Mouse (Mus musculus): ENCODE measurements around the gene Mast3. TPM values are rescaled to one million over a fixed set of nuclear protein-coding genes. Genes with fewer than 3 reads are reported as not detected.

Gene Mast3
- polyA plus RNA-seq (2014; fragmentation: Nextera tagmentation; extraction: Ambion mirVana): 13.5 and 14.9 TPM in 2 replicates

- no peak within 1 kb of the TSS for H3K27ac ChIP-seq (replicated peaks; ENCODE audit: low read depth, low read length)
- H3K4me3 ChIP-seq (ENCODE audit: low read depth, low read length): peak within 1 kb of the TSS; percentile 44
Observed at GRCm38 (mm10) chr8:70804481-70805206, at the start of gene Mast3. Gene Mast3, minus strand, starts transcription at chr8:70805054.

DNA sequence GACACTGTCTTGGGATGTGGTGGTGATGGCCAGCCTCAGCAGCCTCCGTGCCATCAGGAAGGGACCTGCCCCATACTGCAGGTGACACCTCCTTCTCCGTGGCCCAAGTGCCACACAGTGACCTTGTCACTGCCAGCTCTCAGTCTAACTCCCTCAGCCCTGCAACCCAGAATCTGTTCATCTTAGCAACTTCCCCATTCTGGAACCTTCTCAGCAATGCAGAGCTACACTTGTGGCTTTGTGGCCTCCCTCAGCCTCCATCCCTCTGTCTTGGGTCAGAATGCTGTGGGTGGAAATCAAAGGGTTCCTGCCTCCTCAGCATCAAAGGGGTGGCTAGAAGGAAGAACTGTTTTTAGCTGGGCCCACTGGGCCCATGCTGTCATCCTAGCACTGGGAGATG, 49.0 kb upstream of the Mast3 start:
- Histone ChIP-seq H3K4me2 (ENCODE audit: low read depth, low read length) (no peak overlapping the region), H3K36me3 (ENCODE audit: control insufficient read depth, insufficient read depth, low read length) (no peaks in the 10 kb centered on the region), H3K9ac (ENCODE audit: low read depth, low read length) (no peak overlapping the region), H3K4me1 (ENCODE audit: control insufficient read depth, insufficient read depth, low read length) (peaks cover 8% of the 10 kb centered on the region), H3K27ac (replicated peaks; ENCODE audit: low read depth, low read length) (no peak overlapping the region), H3K9me3 (ENCODE audit: control insufficient read depth, low read length) (no peaks in the 10 kb centered on the region), H3K27me3 (replicated peaks; ENCODE audit: control insufficient read depth, insufficient read depth, low read length) (no peaks in the 10 kb centered on the region), H3K4me3 (ENCODE audit: low read depth, low read length) (no peak overlapping the region)
- 92% methylated on average over 2 of the region's 2 CpGs for WGBS
- no peak for DNase-seq (ENCODE audit: low spot score)
- ATAC-seq (ENCODE audit: low read depth): no peak

More at GRCm38 (mm10) chr8:70804481-70805206, at the start of gene Mast3:
- DNase-seq (ENCODE audit: low spot score) (peak; percentile 91), ATAC-seq (ENCODE audit: low read depth) (peak; percentile 93)
- H3K36me3 ChIP-seq (ENCODE audit: control insufficient read depth, insufficient read depth, low read length): no peaks in the 10 kb centered on the region
- H3K4me1 ChIP-seq (ENCODE audit: control insufficient read depth, insufficient read depth, low read length): 0 out of 2 replicates have a peak, but pooled peaks cover 8% of the 10 kb centered on the region
- H3K27me3 ChIP-seq (replicated peaks; ENCODE audit: control insufficient read depth, insufficient read depth, low read length): peaks cover 20% of the 10 kb centered on the region
- H3K9me3 ChIP-seq (ENCODE audit: control insufficient read depth, low read length): no peaks in the 10 kb centered on the region
- peak within 1 kb of the TSS; percentile 50 for H3K9ac ChIP-seq (ENCODE audit: low read depth, low read length)
- H3K4me2 ChIP-seq (ENCODE audit: low read depth, low read length): peak within 1 kb of the TSS; percentile 69
- WGBS: 1% methylated on average over 45 of the region's 45 CpGs

GRCm38 (mm10) chr8:70852595-70853231, 47.9 kb upstream of the Mast3 start:
- whole genome bisulfite sequencing: 87% methylated on average over 38 of the region's 41 CpGs
- H3K9me3 ChIP-seq (ENCODE audit: control insufficient read depth, low read length): no peaks in the 10 kb centered on the region
- DNase-seq (ENCODE audit: low spot score) (no peak), ATAC-seq (ENCODE audit: low read depth) (no peak)
- peaks cover 8% of the 10 kb centered on the region for H3K4me1 ChIP-seq (ENCODE audit: control insufficient read depth, insufficient read depth, low read length)
- no peak overlapping the region; the same call in 1 of the 2 replicates for H3K9ac ChIP-seq (ENCODE audit: low read depth, low read length)
- H3K27me3 ChIP-seq (replicated peaks; ENCODE audit: control insufficient read depth, insufficient read depth, low read length): no peaks in the 10 kb centered on the region
- no peak overlapping the region for H3K4me2 ChIP-seq (ENCODE audit: low read depth, low read length)
- H3K27ac ChIP-seq (replicated peaks; ENCODE audit: low read depth, low read length): no peak overlapping the region
- no peak overlapping the region for H3K4me3 ChIP-seq (ENCODE audit: low read depth, low read length)
- H3K36me3 ChIP-seq (ENCODE audit: control insufficient read depth, insufficient read depth, low read length): no peaks in the 10 kb centered on the region

DNA sequence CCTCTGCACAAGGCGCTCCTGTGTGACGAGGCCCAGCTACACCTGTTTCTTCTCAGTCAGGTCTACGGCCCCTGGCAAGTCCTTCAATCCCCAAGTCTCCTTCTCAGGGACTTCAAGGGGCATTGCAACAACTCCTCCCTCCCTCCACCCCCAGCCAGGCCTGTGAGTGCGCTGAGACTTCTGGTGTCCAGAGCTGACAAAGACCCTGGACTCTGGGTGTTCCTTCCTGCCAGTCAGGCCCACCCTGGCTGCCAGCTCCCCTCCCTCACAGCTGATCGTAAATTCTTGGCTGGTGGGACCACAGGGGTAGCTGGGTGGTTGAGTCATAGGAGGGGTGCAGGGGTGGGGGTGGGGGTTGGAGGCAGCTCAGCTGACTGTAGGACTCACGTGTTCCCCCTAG, 47.0 kb upstream of the Mast3 start:
- Histone ChIP-seq H3K27ac (replicated peaks; ENCODE audit: low read depth, low read length) (no peak overlapping the region), H3K27me3 (replicated peaks; ENCODE audit: control insufficient read depth, insufficient read depth, low read length) (no peaks in the 10 kb centered on the region), H3K4me3 (ENCODE audit: low read depth, low read length) (no peak overlapping the region), H3K9me3 (ENCODE audit: control insufficient read depth, low read length) (no peaks in the 10 kb centered on the region), H3K4me1 (ENCODE audit: control insufficient read depth, insufficient read depth, low read length) (peaks cover 2% of the 10 kb centered on the region), H3K36me3 (ENCODE audit: control insufficient read depth, insufficient read depth, low read length) (no peaks in the 10 kb centered on the region), H3K4me2 (ENCODE audit: low read depth, low read length) (no peak overlapping the region), H3K9ac (ENCODE audit: low read depth, low read length) (no peak overlapping the region)
- no peak for ATAC-seq (ENCODE audit: low read depth)
- 56% methylated on average over 5 of the region's 6 CpGs for WGBS
- DNase-seq (ENCODE audit: low spot score): no peak

DNA sequence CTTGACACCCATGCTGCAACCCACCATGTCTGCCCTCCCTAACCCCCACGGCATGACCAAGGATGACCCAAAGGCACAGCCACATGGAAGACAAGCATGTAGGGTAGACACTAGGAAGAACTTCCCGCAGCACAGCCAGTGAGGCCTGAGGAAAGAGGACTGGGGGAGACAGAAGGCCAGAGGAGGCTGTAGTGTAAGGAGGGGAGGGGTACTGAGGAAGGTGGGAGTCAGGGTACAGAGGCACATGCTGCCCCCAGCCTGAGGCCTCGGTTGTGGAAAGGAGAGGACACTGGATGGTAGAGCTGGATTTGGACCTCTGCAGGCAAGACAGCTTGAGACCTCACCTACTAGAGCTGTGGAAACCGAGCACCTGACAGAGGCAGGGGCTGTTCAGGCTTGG, 46.1 kb upstream of the Mast3 start:
- 82% methylated on average over 4 of the region's 4 CpGs for WGBS
- Histone ChIP-seq H3K4me1 (ENCODE audit: control insufficient read depth, insufficient read depth, low read length) (no peaks in the 10 kb centered on the region), H3K27ac (replicated peaks; ENCODE audit: low read depth, low read length) (no peak overlapping the region), H3K9me3 (ENCODE audit: control insufficient read depth, low read length) (no peaks in the 10 kb centered on the region), H3K4me3 (ENCODE audit: low read depth, low read length) (no peak overlapping the region), H3K4me2 (ENCODE audit: low read depth, low read length) (no peak overlapping the region), H3K9ac (ENCODE audit: low read depth, low read length) (no peak overlapping the region), H3K36me3 (ENCODE audit: control insufficient read depth, insufficient read depth, low read length) (no peaks in the 10 kb centered on the region), H3K27me3 (replicated peaks; ENCODE audit: control insufficient read depth, insufficient read depth, low read length) (no peaks in the 10 kb centered on the region)
- DNase-seq (ENCODE audit: low spot score) (no peak), ATAC-seq (ENCODE audit: low read depth) (no peak)

GRCm38 (mm10) chr8:70850132-70850845, 45.4 kb upstream of the Mast3 start:
- H3K27me3 ChIP-seq (replicated peaks; ENCODE audit: control insufficient read depth, insufficient read depth, low read length): no peaks in the 10 kb centered on the region

GRCm38 (mm10) chr8:70849333-70849990, 44.6 kb upstream of the Mast3 start:
- H3K27ac ChIP-seq (replicated peaks; ENCODE audit: low read depth, low read length): no peak overlapping the region
- H3K27me3 ChIP-seq (replicated peaks; ENCODE audit: control insufficient read depth, insufficient read depth, low read length): no peaks in the 10 kb centered on the region
- ATAC-seq (ENCODE audit: low read depth): no peak
- no peaks in the 10 kb centered on the region for H3K36me3 ChIP-seq (ENCODE audit: control insufficient read depth, insufficient read depth, low read length)
- H3K9ac ChIP-seq (ENCODE audit: low read depth, low read length): no peak overlapping the region
- H3K9me3 ChIP-seq (ENCODE audit: control insufficient read depth, low read length): no peaks in the 10 kb centered on the region
- no peak overlapping the region for H3K4me3 ChIP-seq (ENCODE audit: low read depth, low read length)
- H3K4me2 ChIP-seq (ENCODE audit: low read depth, low read length): no peak overlapping the region
- DNase-seq (ENCODE audit: low spot score): no peak
- 60% methylated on average over 3 of the region's 3 CpGs for WGBS
- no peaks in the 10 kb centered on the region for H3K4me1 ChIP-seq (ENCODE audit: control insufficient read depth, insufficient read depth, low read length)

More at GRCm38 (mm10) chr8:70850132-70850845, 45.4 kb upstream of the Mast3 start:
- Histone ChIP-seq H3K36me3 (ENCODE audit: control insufficient read depth, insufficient read depth, low read length) (no peaks in the 10 kb centered on the region), H3K27ac (replicated peaks; ENCODE audit: low read depth, low read length) (no peak overlapping the region), H3K4me1 (ENCODE audit: control insufficient read depth, insufficient read depth, low read length) (no peaks in the 10 kb centered on the region), H3K4me3 (ENCODE audit: low read depth, low read length) (no peak overlapping the region), H3K4me2 (ENCODE audit: low read depth, low read length) (no peak overlapping the region), H3K9me3 (ENCODE audit: control insufficient read depth, low read length) (no peaks in the 10 kb centered on the region), H3K9ac (ENCODE audit: low read depth, low read length) (no peak overlapping the region)
- WGBS: 77% methylated on average over 7 of the region's 7 CpGs
- ATAC-seq (ENCODE audit: low read depth) (no peak), DNase-seq (ENCODE audit: low spot score) (no peak)

DNA sequence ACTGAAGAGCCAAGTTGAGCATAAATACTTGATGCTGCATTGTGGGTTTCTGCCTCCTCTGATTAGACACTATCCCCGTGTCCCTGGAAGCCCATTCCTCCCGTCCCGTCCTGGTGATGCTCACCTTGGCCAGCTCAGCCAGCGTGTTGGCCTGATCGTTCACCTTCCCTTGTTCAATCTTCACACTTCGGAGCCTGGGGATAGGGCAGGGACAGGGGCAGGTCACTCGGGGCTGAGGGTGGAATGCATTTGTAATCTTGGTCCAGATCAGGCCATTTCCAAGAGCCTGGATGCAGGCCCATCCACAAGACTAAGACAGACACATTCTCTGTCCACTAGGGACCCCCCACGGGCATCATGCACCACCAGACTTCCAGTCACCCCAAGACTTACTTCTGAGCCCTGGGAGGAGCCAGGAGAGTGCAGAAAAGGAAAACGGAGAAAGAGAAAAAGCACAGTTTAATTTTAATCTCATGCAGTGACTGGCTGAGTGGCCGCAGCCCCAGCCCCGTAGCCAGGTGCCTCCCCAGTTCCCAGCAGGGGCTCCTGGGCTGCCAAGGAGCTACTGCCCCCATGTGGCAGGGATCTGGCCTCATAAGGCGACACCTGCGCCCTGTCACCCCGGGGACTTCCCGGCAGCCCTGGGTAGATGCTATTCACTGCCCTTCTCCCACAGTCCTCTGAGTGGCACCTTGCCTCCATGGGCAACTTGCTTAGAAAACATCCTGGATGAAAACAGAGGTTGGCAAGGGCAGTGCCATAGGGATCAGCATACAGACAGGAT, 41.7 kb upstream of the Mast3 start:
- no peak for DNase-seq (ENCODE audit: low spot score)

More for the DNA sequence above, 41.7 kb upstream of the Mast3 start:
- 54% methylated on average over 15 of the region's 15 CpGs for whole genome bisulfite sequencing
- Histone ChIP-seq H3K9me3 (ENCODE audit: control insufficient read depth, low read length) (no peaks in the 10 kb centered on the region), H3K27me3 (replicated peaks; ENCODE audit: control insufficient read depth, insufficient read depth, low read length) (no peaks in the 10 kb centered on the region), H3K27ac (replicated peaks; ENCODE audit: low read depth, low read length) (no peak overlapping the region), H3K4me3 (ENCODE audit: low read depth, low read length) (no peak overlapping the region), H3K36me3 (ENCODE audit: control insufficient read depth, insufficient read depth, low read length) (no peaks in the 10 kb centered on the region), H3K4me1 (ENCODE audit: control insufficient read depth, insufficient read depth, low read length) (no peaks in the 10 kb centered on the region), H3K9ac (ENCODE audit: low read depth, low read length) (no peak overlapping the region), H3K4me2 (ENCODE audit: low read depth, low read length) (no peak overlapping the region)
- no peak for ATAC-seq (ENCODE audit: low read depth)

All from embryonic facial prominence, embryonic 14.5 days (tissue).